Mouse (Mus musculus): ENCODE results near the gene Cuzd1.

Gene Cuzd1

GRCm38 (mm10) chr7:131322192-131322591, at the start of gene Cuzd1:
Gene Cuzd1, minus strand, starts transcription at chr7:131322292.
- DNase-seq = no peak

GRCm38 (mm10) chr7:131371470-131371860, 49.4 kb upstream of the Cuzd1 start:
- DNase-seq = no peak

GRCm38 (mm10) chr7:131370648-131371469, 48.8 kb upstream of the Cuzd1 start, which contains the start of gene Pstk:
Gene Pstk, plus strand, starts transcription at chr7:131371141.
- DNase-seq = peak; percentile 93

- DNase-seq = no peak
These were observed 42.0 kb upstream of the Cuzd1 start for GRCm38 (mm10) chr7:131364131-131364530.

GRCm38 (mm10) chr7:131362615-131363300, 40.7 kb upstream of the Cuzd1 start, which contains the start of gene 2310057M21Rik:
Gene 2310057M21Rik, minus strand, starts transcription at chr7:131362759.
- peak; percentile 97 for DNase-seq

GRCm38 (mm10) chr7:131362269-131362614, 40.1 kb upstream of the Cuzd1 start:
- DNase-seq = no peak

- DNase-seq = no peak
These were observed 34.0 kb upstream of the Cuzd1 start for GRCm38 (mm10) chr7:131356105-131356504.

GRCm38 (mm10) chr7:131345856-131346541, 23.9 kb upstream of the Cuzd1 start:
- DNase-seq = peak; percentile 27

- DNase-seq = no peak
These were observed 15.5 kb upstream of the Cuzd1 start for GRCm38 (mm10) chr7:131337502-131338068.

GRCm38 (mm10) chr7:131333564-131333963, 11.5 kb upstream of the Cuzd1 start, which contains the start of gene Fam24a:
Gene Fam24a, plus strand, starts transcription at chr7:131333864.
- DNase-seq = no peak

GRCm38 (mm10) chr7:131331688-131332087, 9.6 kb upstream of the Cuzd1 start:
- DNase-seq = no peak

- DNase-seq = no peak
These were observed 7.3 kb upstream of the Cuzd1 start, which contains the start of gene Fam24b for GRCm38 (mm10) chr7:131329416-131329815. Gene Fam24b, minus strand, starts transcription at chr7:131329516.

GRCm38 (mm10) chr7:131327054-131327453, 5.0 kb upstream of the Cuzd1 start:
- DNase-seq = no peak

- no peak for DNase-seq
These were observed 3.8 kb downstream of the Cuzd1 start for GRCm38 (mm10) chr7:131318340-131318739.

GRCm38 (mm10) chr7:131317587-131317986, 4.5 kb downstream of the Cuzd1 start:
- DNase-seq = no peak

- no peak for DNase-seq
These were observed 7.6 kb downstream of the Cuzd1 start for GRCm38 (mm10) chr7:131314493-131314892.

GRCm38 (mm10) chr7:131306733-131307132, 15.4 kb downstream of the Cuzd1 start:
- no peak for DNase-seq

- DNase-seq = no peak
These were observed 18.8 kb downstream of the Cuzd1 start for GRCm38 (mm10) chr7:131303340-131303739.

GRCm38 (mm10) chr7:131297151-131297550, 24.9 kb downstream of the Cuzd1 start:
- no peak for DNase-seq

- no peak for DNase-seq
These were observed 56.2 kb downstream of the Cuzd1 start for GRCm38 (mm10) chr7:131265851-131266250.

GRCm38 (mm10) chr7:131264251-131264650, 57.8 kb downstream of the Cuzd1 start:
- DNase-seq = no peak

GRCm38 (mm10) chr7:131260946-131261345, 61.1 kb downstream of the Cuzd1 start:
- no peak for DNase-seq
